Comparison of ENCODE assay signal across 28 mouse cellular contexts in the genomic region with DNA sequence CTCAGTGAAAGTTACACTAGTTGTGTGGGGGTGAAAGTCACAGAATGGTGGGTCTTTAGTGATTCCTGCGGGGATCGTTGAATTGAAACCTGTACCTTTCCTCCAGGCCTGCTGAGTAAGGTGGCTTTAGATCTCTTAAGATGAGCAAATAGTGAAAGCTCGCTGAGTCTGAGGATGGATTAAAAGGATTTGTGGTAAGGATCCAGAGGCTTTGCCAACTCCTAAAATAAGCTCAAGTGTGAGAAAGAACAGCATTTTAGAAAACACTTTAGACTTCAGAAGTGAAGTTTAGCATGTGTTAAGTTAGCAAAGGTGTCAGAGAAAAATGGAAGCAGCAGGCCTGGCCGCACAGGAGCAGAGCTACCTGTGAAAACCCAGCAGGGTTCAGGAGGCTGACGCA.
"Had no signal": no experiment of that assay in that cellular context is flagged by ENCODE, and none has a peak within 500 bp of the region (broad histone marks: within the 10 kb centered on the region; RNA-seq: fewer than 3 reads in every experiment).

No protein-coding gene starts in this region.

- DNase-seq: gastrocnemius, adult 2 months; gastrocnemius, postnatal 10 days; gastrocnemius, postnatal 36 days; heart, adult 11 months; heart, adult 2 months; heart, postnatal 14 days; heart, postnatal 36 days; kidney, adult 11 months; kidney, adult 2 months; kidney, adult 9 months; kidney, postnatal 14 days; kidney, postnatal 36 days; layer of hippocampus, adult 9-11 months; layer of hippocampus, postnatal 36 days; left cerebral cortex, postnatal 4 days; liver had no signal

- ATAC-seq: hindbrain, postnatal 0 days; intestine, embryonic 16.5 days; liver, embryonic 12.5 days had no signal

- H3K4me3 ChIP-seq: gastrocnemius, adult 2 months; heart, adult 2 months; heart, embryonic 13.5 days; heart, embryonic 15.5 days; hindbrain, embryonic 13.5 days; hindbrain, embryonic 15.5 days; kidney, embryonic 15.5 days; limb, embryonic 12.5 days; liver, embryonic 12.5 days had no signal

- H3K36me3 ChIP-seq: heart, embryonic 15.5 days; hindbrain, embryonic 15.5 days had no signal

- H3K27me3 ChIP-seq: heart, embryonic 13.5 days; heart, embryonic 15.5 days; hindbrain, embryonic 13.5 days; hindbrain, embryonic 15.5 days; kidney, embryonic 15.5 days; limb, embryonic 12.5 days; liver, embryonic 12.5 days had no signal

- H3K4me1 ChIP-seq: hindbrain, embryonic 13.5 days; hindbrain, embryonic 15.5 days had no signal

- H3K9ac ChIP-seq: heart, embryonic 13.5 days; heart, embryonic 15.5 days; hindbrain, embryonic 13.5 days; hindbrain, embryonic 15.5 days; kidney, embryonic 15.5 days; limb, embryonic 12.5 days; liver, embryonic 12.5 days; liver, embryonic 14.5 days had no signal

- H3K27ac ChIP-seq: gastrocnemius, adult 2 months; heart, adult 2 months; heart, embryonic 13.5 days; heart, embryonic 15.5 days; hindbrain, embryonic 13.5 days; hindbrain, embryonic 15.5 days; hindbrain, postnatal 0 days; kidney, embryonic 15.5 days; kidney, postnatal 0 days; limb, embryonic 12.5 days; liver, embryonic 12.5 days; liver, embryonic 14.5 days had no signal

- H3K9me3 ChIP-seq: heart, embryonic 13.5 days; heart, embryonic 15.5 days; hindbrain, embryonic 13.5 days; hindbrain, embryonic 15.5 days; kidney, embryonic 15.5 days; limb, embryonic 12.5 days; liver, embryonic 12.5 days had no signal

- H3K4me2 ChIP-seq: heart, embryonic 11.5 days; heart, embryonic 13.5 days; heart, embryonic 15.5 days; hindbrain, embryonic 13.5 days; hindbrain, embryonic 15.5 days; kidney, embryonic 15.5 days; limb, embryonic 12.5 days; liver, embryonic 12.5 days had no signal
